Mouse (Mus musculus) ES-E14 (cell line): ENCODE results near the gene Gucy2e. TPM values are rescaled to one million over a fixed set of nuclear protein-coding genes. Genes with fewer than 3 reads are reported as not detected.
A peak's percentile ranks its signal among the peaks of the same experiment; 100 is the strongest.

Experiments
- DNase-seq: peaks from one replicate; pipeline ENCODE4 v3.0.0-alpha.2; 2013; ENCODE audit warnings: low read depth, low spot score
- H3K27ac ChIP-seq: 2 replicates; pipeline ENCODE4 v1.5.1; 2012; ENCODE audit warnings: low read depth, mild to moderate bottlenecking, low read length, moderate library complexity, mixed read lengths; ENCODE audit not compliant: poor library complexity, insufficient read depth, severe bottlenecking
- H3K36me3 ChIP-seq: 2 replicates; pipeline ENCODE4 v1.6.1; 2012; ENCODE audit warnings: mild to moderate bottlenecking, low read length, moderate library complexity, mixed read lengths; ENCODE audit not compliant: control insufficient read depth, poor library complexity, insufficient read depth, severe bottlenecking
- H3K4me1 ChIP-seq, 2 experiments: fragments of 150-350 bp in 1 of 2; sonication (generic) in 1 of 2; 2 replicates each; pipeline ENCODE4 v1.6.1; 2012; ENCODE audit warnings: low read length in 2 of 2, mild to moderate bottlenecking in 1 of 2, mixed read lengths in 1 of 2; ENCODE audit not compliant: control insufficient read depth in 2 of 2, insufficient read depth in 2 of 2, poor library complexity in 1 of 2
- H3K4me3 ChIP-seq, 2 experiments: fragments of 150-350 bp in 1 of 2; sonication (generic) in 1 of 2; 2 replicates each; pipeline ENCODE4 v1.5.1; 2012; ENCODE audit warnings: low read length in 2 of 2, low read depth in 1 of 2, mild to moderate bottlenecking in 1 of 2, mixed read lengths in 1 of 2; ENCODE audit not compliant: insufficient read depth in 1 of 2, poor library complexity in 1 of 2, severe bottlenecking in 1 of 2
- H3K9ac ChIP-seq: 2 replicates; pipeline ENCODE4 v1.6.1; 2012; ENCODE audit warnings: low read depth, mild to moderate bottlenecking, low read length, mixed read lengths; ENCODE audit not compliant: poor library complexity, insufficient read depth, severe bottlenecking
- H3K9me3 ChIP-seq: fragments of 150-350 bp; sonication (generic); 2 replicates; pipeline ENCODE4 v1.6.1; 2012; ENCODE audit warnings: low read depth, mild to moderate bottlenecking, low read length; ENCODE audit not compliant: control insufficient read depth, insufficient read depth
- CHD2 ChIP-seq: IDR thresholded peaks from 2 replicates; pipeline ENCODE4 v1.6.1; 2014; ENCODE audit warnings: mild to moderate bottlenecking, low read depth, low read length, inconsistent platforms
- HCFC1 ChIP-seq: IDR thresholded peaks from 2 replicates; pipeline ENCODE4 v1.6.1; 2012; ENCODE audit warnings: low read length, inconsistent platforms, borderline replicate concordance; ENCODE audit not compliant: insufficient read depth
- MAFK ChIP-seq: IDR thresholded peaks from 2 replicates; pipeline ENCODE4 v1.6.1; 2014; ENCODE audit warnings: mild to moderate bottlenecking, low read depth, low read length, inconsistent platforms; ENCODE audit not compliant: insufficient read depth
- ZC3H11A ChIP-seq: IDR thresholded peaks from 2 replicates; pipeline ENCODE4 v1.6.1; 2012; ENCODE audit warnings: low read depth, mild to moderate bottlenecking, inconsistent platforms, low read length, borderline replicate concordance
- ZNF384 ChIP-seq: IDR thresholded peaks from 2 replicates; pipeline ENCODE4 v1.6.1; 2012; ENCODE audit warnings: low read depth, low read length, inconsistent platforms
- in situ Hi-C, 2 experiments: fragments of 600-800 bp; cut with MboI; formaldehyde crosslinking; loops; one replicate each; pipeline ENCODE4 v1.15.1; 2025; ENCODE audit warnings: low sequenced_read_pairs in 2 of 2, inconsistent platforms in 1 of 2; ENCODE audit not compliant: unreplicated experiment in 2 of 2
- total RNA-seq: library from RNA; depleted of rRNA; stranded (reverse); fragments of 300-350 nt; gene quantifications from 2 replicates; pipeline ENCODE4 v1.2.3, GENCODE M21; 2012; rRNA removed

Gene Gucy2e
- 0.05 and 0.09 TPM in 2 replicates for total RNA-seq

- no peak for DNase-seq
- no peak within 1 kb of the TSS for H3K27ac ChIP-seq
- H3K9me3 ChIP-seq: no peaks in the 10 kb centered on the region
- in situ Hi-C loops: no loop called here
- no peaks in the 10 kb centered on the region for H3K36me3 ChIP-seq
- TF ChIP-seq ZC3H11A (no peak), HCFC1 (no peak), MAFK (no peak), CHD2 (no peak), ZNF384 (no peak)
- H3K9ac ChIP-seq: peak within 1 kb of the TSS; percentile 61
- peaks cover 0 to 2% of the 10 kb centered on the region in 2 experiments; a peak in 2 of 4 replicates for H3K4me1 ChIP-seq
- peak within 1 kb of the TSS; percentile 52 to 84 for H3K4me3 ChIP-seq
Measured at GRCm38 (mm10) chr11:69236926-69237260, at the start of gene Gucy2e. Gene Gucy2e (minus strand): TSS chr11:69237036.

- H3K4me1 ChIP-seq: no peaks in the 10 kb centered on the region
- no peak overlapping the region for H3K27ac ChIP-seq
- no peak for DNase-seq
- H3K9me3 ChIP-seq: no peaks in the 10 kb centered on the region
- TF ChIP-seq ZC3H11A (no peak), CHD2 (no peak), HCFC1 (no peak), MAFK (no peak), ZNF384 (no peak)
- in situ Hi-C loops: no loop called here
- no peak overlapping the region for H3K4me3 ChIP-seq
- no peak overlapping the region for H3K9ac ChIP-seq
- no peaks in the 10 kb centered on the region for H3K36me3 ChIP-seq
Measured at GRCm38 (mm10) chr11:69277267-69277666, 40.4 kb upstream of the Gucy2e start.

GRCm38 (mm10) chr11:69276081-69276480, 39.2 kb upstream of the Gucy2e start:
- Histone ChIP-seq H3K4me3 (no peak overlapping the region), H3K9ac (no peak overlapping the region), H3K9me3 (no peaks in the 10 kb centered on the region), H3K36me3 (no peaks in the 10 kb centered on the region), H3K4me1 (no peaks in the 10 kb centered on the region), H3K27ac (no peak overlapping the region)
- TF ChIP-seq HCFC1 (no peak), CHD2 (no peak), MAFK (no peak), ZNF384 (no peak), ZC3H11A (no peak)
- in situ Hi-C loops: no loop called here
- no peak for DNase-seq

GRCm38 (mm10) chr11:69275650-69276049, 38.8 kb upstream of the Gucy2e start:
- in situ Hi-C loops: no loop called here
- no peak for DNase-seq
- no peaks in the 10 kb centered on the region for H3K36me3 ChIP-seq
- no peaks in the 10 kb centered on the region for H3K9me3 ChIP-seq
- H3K9ac ChIP-seq: no peak overlapping the region
- TF ChIP-seq MAFK: no peak
- no peak for TF ChIP-seq ZC3H11A
- TF ChIP-seq ZNF384: no peak
- no peak for TF ChIP-seq CHD2
- TF ChIP-seq HCFC1: no peak
- no peaks in the 10 kb centered on the region for H3K4me1 ChIP-seq
- no peak overlapping the region for H3K27ac ChIP-seq
- H3K4me3 ChIP-seq: no peak overlapping the region

- peak; percentile 80 for DNase-seq
- Histone ChIP-seq H3K4me3 (no peak overlapping the region), H3K9ac (no peak overlapping the region), H3K36me3 (no peaks in the 10 kb centered on the region), H3K4me1 (no peaks in the 10 kb centered on the region), H3K9me3 (no peaks in the 10 kb centered on the region), H3K27ac (no peak overlapping the region)
- TF ChIP-seq HCFC1 (no peak), MAFK (no peak), ZNF384 (no peak), ZC3H11A (no peak), CHD2 (no peak)
- in situ Hi-C loops: no loop called here
Measured at GRCm38 (mm10) chr11:69272122-69272740, 35.4 kb upstream of the Gucy2e start.
